Mouse (Mus musculus) liver, postnatal 0 days (tissue): ENCODE measurements at regions not wholly inside any gene's neighbourhood (a gene's known extent, or its start where the extent isn't known, plus 50 kb on each side); places are given as distances from the start of the nearest gene placed in this dataset.

Experiments used
- CTCF ChIP-seq: sonication (generic); IDR thresholded peaks from 2 replicates; pipeline ENCODE4 v1.5.1; 2016; ENCODE audit warnings: antibody characterized with exemption, low read depth
- EP300 ChIP-seq: IDR thresholded peaks from 2 replicates; pipeline ENCODE4 v1.6.1; 2016; ENCODE audit warnings: antibody characterized with exemption, low read depth, mild to moderate bottlenecking

DNA sequence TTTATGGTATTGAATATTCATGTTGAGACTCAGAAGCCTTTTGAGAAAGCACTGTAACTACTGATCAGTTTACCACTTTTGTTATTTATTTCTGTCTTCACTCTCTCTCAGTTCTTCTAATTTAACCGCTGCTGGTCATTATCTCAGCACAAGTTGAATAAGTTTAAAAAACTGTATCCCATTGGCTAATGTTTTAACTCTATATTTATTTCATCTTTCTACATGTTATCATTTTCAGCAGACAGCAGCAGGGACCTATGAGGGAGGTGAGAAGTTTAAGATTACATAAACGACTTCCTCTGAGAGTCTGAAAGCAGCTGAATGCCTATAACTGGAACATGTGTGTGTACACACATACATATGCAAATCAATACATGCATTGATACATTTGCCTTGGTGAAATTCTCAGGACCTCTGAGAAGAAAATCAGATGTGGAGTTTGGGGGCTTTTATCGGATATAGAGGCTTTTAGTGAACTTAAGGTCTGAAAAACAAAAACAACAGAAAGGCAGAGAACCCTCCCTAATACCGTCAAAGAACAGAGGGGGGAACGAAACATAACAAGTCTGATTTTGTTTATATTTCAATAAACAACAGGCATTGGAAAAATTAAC is 72.5 kb upstream of the Jade1 start:
- TF ChIP-seq CTCF, result no peak
- no peak for TF ChIP-seq EP300
